Mouse (Mus musculus): ENCODE results near the gene Gm13694. TPM values are rescaled to one million over a fixed set of nuclear protein-coding genes. Genes with fewer than 3 reads are reported as not detected.

Gm13694 gene
- total RNA-seq, 4 experiments from 2014 or later, result 0.65 to 0.91 (median 0.80) TPM; not detected in 1

DNA sequence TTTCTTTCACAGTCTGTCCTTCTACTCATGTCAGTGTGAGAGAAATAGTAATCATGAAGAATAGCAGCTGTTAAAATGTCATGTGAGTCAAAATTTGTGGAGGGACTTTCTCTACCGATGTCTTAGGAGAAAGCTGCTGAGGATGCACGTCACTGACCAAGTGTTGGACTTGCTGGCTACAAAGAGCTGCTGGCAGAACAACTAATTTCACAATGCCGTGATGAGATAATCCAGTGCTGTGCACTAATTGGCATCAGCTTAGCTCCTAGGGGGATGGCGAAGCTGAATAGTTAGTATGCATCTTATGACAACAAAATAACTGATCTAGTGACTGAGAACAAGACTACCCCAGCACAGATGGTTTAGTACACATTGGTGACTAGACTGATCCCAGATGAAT lies 46.5 kb downstream of the Gm13694 start:
- DNase-seq (ENCODE audit: low spot score in 2 of 2), result peak; percentile 20 to 27

Other genes starting within 250 kb of the Gm13694 start
- 1 to 10 TPM in 2 of 4 experiments, under 1 TPM in 2; 0.56 to 1.5 (median 0.97) TPM for gene Fam171b, start 166.3 kb upstream of the Gm13694 start, total RNA-seq (2022)
- not detected for gene Zswim2, start 37.7 kb upstream of the Gm13694 start, total RNA-seq (2022)
- under 1 TPM in 3 of 4 experiments, not detected in 1; 0.65 to 0.91 (median 0.80) TPM for gene Gm13698, start 23.2 kb upstream of the Gm13694 start, total RNA-seq (2022)
- under 1 TPM in 3 of 4 experiments, not detected in 1; 0.65 to 0.91 (median 0.80) TPM for gene Gm13693, start 17.4 kb upstream of the Gm13694 start, total RNA-seq (2022)
- gene Gm13695, start 11.6 kb upstream of the Gm13694 start, total RNA-seq (2022), result 1 to 10 TPM in 1 of 4 experiments, under 1 TPM in 2, not detected in 1; 0.65 to 5.6 (median 0.91) TPM
- gene Gm13696, start 5.8 kb upstream of the Gm13694 start, total RNA-seq (2022), result under 1 TPM in 3 of 4 experiments, not detected in 1; 0.65 to 0.91 (median 0.80) TPM
- under 1 TPM in 3 of 4 experiments, not detected in 1; 0.65 to 0.91 (median 0.80) TPM for gene Gm13697, start 5.8 kb downstream of the Gm13694 start, total RNA-seq (2022)
- gene Gm13691, start 11.6 kb downstream of the Gm13694 start, total RNA-seq (2022), result under 1 TPM in 3 of 4 experiments, not detected in 1; 0.65 to 0.91 (median 0.80) TPM

Measured in gastrocnemius, adult 8-10 months (tissue).